Mouse (Mus musculus): ENCODE results near the gene Rrp12. TPM values are rescaled to one million over a fixed set of nuclear protein-coding genes. Genes with fewer than 3 reads are reported as not detected.

Rrp12 gene
- total RNA-seq, 2 experiments from 2014 or later, result 10.4 to 18.9 TPM

DNA sequence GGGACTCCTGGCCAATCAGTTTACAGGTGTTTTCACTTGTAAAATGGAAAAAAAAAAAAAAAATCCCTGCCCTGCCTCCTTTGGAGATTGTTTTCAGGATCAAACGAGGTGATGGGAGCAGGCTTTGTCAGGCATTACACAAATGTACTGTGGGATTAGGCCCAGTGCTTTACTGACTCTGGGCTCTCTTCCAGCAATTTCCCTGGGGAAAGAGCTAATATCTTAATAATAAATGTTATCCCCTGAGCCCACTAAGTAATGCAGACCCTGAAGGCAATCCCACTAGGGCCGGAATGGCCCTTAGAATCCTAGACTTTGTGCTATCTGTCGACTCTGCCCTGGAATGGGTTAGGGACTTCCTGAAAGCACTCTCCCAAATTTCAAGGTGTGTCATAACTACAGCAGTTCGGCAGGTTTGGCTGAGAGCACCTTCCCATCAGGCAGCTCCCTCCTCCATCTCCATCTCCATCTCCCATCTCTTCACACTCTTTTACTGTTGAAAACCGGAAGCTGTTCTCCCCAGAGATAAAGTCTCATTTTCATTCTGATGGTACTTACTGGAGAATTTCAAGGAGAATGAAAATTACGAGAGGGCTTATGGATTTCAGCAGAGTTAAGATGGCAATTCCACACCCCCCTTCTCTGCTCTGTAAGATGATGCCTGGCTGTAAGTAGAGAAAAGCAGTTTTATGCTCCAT is 45.8 kb downstream of the Rrp12 start:
- ATAC-seq (replicated peaks; ENCODE audit: poor library complexity), result no peak

DNA sequence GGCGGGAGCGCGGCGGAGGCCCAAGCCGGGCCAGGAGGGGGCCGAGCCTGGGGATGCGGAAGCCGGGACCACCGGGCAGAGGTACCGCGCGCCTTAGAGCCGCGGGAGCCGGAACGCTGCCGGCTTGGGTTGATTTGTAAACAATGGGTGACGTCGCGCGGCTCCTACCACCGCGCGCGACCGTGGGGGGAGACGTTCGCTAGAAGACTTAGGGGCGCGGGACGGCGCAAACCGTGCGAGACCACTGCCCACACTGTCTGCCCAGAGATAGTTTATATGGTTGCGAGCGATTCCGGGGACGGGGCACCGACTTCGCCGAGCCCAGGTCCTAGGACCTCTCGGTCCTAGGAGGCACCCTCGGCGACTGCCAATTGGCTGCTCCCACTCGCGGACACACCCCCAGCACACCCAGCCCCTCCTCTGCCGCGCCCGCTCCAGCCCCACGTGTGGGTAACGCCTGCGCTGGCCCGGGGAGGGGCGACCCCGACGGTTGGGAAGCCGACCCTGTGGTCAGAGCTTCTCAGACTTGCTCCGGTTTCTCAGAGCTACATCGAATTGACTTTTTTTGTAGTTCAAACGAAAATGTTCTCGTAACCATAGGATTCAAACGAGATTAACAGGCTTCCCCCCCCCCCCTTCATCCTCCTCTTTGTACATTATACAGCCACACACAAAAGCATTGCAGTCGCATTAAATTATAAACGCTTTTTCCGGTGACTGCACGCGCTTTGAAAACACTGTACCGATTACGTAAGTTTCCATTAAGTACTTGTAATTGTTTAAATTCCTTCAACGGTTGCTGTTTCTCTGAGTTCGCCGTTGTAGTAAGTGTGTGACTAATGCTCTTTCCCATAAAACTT is 47.8 kb downstream of the Rrp12 start, which contains the start of gene Frat2:
Frat2 (minus strand) TSS at position 141 of the 860 bp plus-strand sequence.
- peak; percentile 85 for ATAC-seq (replicated peaks; ENCODE audit: poor library complexity)

DNA sequence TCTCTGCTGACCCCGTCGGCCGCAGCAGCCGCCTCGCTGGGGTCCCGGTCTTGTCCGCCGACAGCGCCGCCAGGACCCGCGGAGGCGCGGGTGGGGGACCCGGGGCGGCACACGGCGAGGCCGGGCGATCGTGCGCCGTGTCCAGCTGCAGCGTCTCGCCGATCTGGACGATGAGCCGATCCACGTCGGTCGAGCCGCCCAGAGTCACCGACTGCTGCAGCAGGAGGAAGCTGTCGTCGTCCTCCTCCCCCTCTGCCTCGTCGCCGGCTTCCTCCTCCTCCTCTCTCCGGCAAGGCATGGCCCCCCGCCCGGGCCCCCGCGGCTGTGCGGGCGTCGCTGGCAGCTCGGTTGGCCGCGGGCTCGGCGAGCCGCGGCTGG is 48.4 kb downstream of the Rrp12 start:
- ATAC-seq (replicated peaks; ENCODE audit: poor library complexity), result peak; percentile 22

DNA sequence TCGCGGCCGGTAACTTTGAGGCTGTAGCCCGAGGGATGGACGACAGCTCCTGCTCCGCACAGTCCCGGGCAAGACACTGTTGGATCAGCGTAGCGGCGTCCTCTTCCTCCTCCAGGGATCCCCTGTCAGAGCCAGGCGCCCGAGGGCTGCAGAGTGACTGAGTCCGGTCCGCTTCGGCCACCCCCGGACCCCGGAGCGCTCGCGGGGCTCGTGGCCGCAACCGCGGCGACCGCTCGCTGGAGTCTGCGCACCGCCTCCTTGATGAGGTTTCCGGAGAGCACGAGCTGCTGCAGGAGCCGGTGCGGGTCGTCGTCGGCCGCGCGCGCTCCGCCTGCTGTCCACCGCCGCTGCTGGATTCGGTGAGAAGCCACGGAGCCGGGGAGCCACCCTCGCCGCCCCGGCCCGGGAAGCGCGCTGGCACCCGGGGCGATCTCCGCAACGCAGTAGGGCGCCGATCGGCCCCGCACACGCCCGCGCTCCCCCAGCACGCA is 48.8 kb downstream of the Rrp12 start:
- no peak for ATAC-seq (replicated peaks; ENCODE audit: poor library complexity)

DNA sequence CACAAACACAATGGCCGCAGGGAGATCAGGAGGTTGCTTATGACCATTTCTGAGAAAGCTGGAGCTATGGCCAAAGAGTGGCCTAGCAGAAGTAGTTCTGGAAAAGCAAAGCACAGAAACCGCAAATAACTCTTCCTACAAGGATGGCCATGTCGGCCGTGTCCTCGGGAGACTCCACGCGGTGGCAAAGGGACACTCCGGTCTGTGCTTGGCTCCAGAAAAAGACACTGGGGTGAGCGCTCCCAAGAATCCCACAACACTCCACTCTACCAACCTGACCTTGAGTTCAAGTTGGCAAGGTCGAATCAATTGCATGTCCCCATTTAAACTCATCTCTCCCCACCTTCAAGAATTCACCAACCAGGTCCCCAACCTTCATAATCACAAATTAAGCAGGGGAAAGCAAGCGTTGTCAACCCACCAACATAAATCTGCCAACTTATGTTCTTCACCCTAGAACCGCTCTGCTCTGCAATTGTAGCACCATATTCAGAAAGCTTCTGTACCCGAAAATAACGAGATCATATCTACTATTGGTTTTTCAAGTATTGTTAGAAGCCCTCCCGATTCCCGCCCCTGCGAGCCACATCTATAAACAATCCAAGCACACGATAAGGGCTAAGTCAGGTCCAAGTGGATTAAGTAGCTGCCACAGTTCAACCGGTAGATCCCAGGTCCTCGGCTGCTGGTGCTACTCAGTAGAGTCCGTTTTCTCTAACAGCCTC is 49.4 kb downstream of the Rrp12 start:
- no peak for ATAC-seq (replicated peaks; ENCODE audit: poor library complexity)

DNA sequence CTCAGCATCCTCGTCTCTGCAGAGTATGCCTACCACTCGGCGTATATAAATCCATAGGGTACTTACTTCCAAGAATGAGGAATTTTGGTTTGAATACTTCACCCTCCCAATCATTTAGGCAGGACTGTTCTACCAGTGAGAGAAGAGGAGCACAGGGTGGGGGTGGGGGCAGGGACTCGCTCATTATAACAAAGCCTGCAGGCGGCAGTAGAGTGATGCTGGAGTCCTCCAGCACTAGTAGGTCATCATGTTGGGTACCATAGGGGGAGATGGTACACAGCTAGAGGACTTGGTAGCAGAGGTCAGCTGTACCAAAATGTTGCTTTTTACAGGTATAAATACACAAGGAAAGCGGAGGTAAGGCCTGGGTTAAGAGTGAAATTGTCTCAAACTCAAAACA is 51.6 kb downstream of the Rrp12 start:
- ATAC-seq (replicated peaks; ENCODE audit: poor library complexity), result peak; percentile 22; the same call in 1 of the 2 replicates

DNA sequence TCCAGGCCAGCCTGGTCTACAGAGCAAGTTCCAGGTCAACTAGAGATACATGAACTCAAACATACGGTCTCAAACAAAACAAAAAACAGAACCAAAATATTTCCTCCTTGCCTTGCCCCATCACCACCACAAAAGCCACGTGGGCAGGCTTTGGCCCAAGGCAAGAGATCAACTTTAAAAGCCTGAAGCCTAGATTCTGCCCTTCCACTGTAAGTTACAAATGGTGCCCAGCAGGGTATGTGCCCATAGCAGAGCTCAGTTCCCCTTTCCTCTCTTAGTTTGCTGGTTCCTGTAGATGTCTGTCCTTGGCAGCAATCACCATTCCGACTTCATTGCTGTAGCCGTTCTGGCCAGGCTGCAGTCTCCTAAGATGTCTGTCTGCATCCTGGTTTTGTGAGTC is 53.3 kb downstream of the Rrp12 start:
- peak; percentile 53 for ATAC-seq (replicated peaks; ENCODE audit: poor library complexity)

DNA sequence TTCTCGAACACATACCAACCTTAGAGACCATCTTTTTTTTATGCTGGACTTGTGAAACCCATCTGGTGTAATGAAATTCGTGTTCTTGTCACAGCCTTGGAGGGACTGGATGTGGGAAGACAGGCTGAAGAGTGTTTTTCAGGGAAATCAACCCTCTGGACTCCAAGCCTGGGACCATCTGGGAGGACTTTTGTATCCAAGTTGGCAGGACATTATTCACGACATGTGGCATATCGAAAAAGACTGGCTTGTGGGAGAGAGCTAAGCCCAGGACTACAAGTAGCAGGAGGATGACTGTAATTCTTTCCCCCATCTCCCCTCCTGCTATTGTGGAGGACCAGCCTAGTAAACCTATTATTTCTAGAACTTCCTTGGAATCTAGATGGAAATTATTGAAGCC is 53.8 kb downstream of the Rrp12 start:
- ATAC-seq (replicated peaks; ENCODE audit: poor library complexity), result no peak

DNA sequence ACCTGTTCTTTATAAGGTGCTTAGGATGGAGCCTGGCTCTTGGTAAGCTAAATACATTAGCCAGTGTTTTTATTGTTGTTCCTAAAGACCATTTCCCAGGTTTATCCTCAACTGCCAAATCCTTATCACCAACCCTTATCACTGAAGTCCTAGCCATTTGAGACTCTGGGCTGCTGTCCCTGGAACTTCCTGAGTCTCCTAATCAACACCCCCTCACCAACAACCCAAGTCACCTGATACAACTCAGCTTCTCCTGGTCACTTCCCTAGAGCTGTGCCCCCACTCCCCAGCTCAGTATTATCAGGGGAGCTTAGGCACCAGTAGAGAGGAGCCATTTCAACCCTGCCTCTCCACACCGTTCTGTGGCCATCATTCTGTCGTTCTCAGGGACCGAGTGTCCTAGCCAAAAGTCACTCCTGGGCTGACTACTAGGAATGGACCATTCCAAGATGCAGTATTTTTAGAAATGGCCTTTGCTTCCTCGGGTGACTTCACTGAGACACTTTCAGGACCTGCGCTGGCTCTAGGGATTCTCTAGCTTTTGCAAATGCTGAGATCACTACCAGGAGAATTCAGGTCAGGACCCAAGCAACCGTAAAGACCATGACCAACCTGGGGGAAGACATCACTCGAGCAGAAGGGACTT is 54.7 kb downstream of the Rrp12 start:
- ATAC-seq (replicated peaks; ENCODE audit: poor library complexity), result no peak

DNA sequence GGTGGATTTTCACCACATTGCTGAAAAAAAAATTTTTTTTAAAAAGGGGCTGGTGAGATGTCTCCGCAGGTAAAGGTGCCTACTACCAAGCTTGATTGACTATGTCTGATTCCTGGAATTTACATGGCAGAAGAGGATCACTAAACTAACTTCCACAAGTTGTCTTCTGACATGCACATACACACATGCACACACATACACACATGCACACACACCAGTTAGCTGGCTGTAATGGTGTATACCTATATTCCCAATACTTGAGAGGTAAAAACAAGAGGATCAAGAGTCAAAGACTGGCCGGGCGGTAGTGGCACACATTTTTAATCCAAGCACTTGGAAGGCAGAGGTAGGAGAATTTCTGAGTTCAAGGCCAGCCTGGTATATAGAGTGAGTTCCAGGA is 56.3 kb downstream of the Rrp12 start:
- no peak for ATAC-seq (replicated peaks; ENCODE audit: poor library complexity)

DNA sequence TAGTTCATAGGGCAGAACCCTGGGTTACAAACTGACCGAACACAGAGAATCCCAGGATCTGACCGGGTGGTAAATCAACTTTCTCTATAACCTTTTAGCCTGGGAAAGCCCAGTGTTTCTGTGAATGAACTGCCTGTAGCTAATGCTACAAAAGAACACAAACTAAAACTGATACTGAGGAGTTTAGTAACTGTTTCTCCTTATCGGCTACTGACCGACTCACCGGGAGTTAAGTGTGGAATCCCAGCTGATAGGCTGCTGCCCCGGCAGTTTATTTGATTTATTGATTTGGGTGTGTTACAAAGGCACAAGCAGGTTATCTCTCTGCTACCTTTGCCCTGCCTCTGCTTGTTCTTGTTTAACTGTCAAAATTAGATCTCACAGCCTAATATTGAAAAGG is 57.2 kb downstream of the Rrp12 start:
- peak; percentile 23 for ATAC-seq (replicated peaks; ENCODE audit: poor library complexity)

DNA sequence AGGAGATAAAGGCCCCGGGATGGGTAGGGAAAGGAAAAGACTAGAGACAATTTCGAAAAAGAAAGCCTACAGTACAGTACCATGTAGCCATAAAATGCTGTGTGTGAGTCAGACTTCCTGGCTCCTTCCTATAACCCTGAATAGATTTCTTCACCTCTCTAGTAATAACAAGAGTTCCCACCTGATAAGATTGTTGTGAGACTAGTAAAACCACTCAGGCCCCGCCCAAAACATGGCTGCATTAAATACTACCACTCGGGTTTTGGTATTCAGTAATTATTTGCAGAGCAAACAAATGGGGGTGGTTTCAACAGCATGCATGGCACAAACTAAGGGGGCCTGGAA is 58.1 kb downstream of the Rrp12 start:
- ATAC-seq (replicated peaks; ENCODE audit: poor library complexity), result peak; percentile 33

DNA sequence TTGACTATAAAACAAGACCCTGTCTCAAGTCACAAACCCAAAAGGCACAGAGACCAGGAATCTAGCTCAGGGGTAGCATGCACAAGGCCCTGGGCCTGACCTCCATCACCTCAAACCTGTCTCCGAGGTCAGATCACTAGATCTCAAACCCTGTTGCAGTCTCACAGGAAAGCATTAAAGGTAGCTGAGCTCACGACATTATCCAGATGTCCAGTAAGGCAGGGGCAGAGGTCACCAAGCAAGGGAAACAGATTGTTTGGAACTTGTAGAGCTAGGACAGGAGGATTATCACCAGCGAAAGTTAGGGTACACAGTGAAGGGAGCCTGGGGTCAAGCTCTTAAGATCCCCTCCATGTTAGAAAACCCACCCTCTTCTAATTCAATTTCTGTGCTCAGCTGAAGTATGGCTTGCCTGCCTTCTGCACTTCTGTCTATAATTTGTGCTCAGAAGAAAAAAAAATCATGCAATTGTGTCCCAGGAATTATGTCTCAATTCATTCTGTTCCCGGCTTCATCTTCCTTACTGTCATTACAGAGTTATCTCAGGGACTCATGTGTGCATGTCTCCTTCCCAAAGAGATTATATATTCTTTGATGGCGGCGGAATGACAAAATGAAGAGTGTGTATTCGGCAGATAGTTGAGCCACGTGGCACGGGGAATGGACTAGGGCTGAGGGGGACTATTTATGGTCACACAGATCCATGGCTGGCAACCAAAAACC is 58.6 kb downstream of the Rrp12 start:
- peak; percentile 32 for ATAC-seq (replicated peaks; ENCODE audit: poor library complexity)

DNA sequence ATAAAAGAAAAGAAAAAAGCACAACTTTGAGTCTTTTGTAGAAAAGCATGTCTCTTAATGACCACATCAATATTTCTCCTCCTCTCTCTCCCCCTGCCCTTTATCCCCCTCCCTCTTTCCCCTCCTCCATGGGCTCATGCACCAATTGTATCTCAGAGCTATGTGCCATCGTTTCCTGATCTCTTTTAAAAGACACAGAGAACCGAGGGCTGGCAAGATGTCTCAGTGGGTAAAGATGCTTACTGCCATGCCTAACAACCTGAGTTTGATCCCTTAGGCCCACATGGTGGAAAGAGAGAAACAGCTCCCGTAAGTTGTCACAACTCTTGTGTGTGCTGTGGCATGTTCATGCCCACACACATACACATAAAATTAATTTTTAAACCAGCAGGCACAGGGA is 59.3 kb downstream of the Rrp12 start:
- no peak for ATAC-seq (replicated peaks; ENCODE audit: poor library complexity)

DNA sequence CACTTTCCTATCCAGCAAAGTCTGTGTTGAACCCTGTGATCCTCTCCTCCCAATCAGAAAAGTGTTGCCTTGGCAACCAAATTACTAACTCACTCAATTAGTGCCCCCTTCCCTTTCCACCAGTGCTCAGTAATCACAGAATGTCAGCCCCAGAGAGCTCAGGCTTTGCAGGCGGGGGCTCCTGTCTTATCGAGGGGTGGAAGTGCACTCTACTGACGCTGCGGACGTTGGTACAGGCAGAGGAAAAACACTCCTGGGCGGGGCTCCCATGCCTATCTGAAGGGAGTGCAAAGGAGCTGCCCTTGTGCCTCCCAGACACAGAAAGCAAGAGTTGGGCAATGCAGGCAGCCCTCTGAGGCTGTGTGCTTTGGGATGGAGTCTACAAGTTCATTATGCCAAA is 60.2 kb downstream of the Rrp12 start:
- ATAC-seq (replicated peaks; ENCODE audit: poor library complexity), result peak; percentile 79

DNA sequence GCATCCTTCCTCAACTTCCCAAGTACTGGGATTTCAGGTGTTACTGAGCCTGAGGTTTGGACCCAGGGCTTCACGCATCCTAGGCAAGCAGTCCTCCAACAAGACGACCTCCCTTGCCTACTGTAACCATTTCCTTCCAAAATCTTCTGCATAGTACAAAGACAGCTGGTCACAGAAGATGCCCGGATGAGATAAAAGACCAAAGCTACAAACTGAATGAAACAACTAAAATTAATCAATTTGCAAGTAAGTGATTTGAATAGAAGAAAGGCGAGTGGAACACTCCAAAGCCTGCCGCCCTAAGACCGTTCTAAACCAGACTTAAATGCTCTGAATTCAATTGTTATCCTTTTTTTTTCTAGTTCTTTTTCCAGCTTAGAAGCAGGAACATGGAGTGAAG is 60.6 kb downstream of the Rrp12 start:
- ATAC-seq (replicated peaks; ENCODE audit: poor library complexity), result no peak

DNA sequence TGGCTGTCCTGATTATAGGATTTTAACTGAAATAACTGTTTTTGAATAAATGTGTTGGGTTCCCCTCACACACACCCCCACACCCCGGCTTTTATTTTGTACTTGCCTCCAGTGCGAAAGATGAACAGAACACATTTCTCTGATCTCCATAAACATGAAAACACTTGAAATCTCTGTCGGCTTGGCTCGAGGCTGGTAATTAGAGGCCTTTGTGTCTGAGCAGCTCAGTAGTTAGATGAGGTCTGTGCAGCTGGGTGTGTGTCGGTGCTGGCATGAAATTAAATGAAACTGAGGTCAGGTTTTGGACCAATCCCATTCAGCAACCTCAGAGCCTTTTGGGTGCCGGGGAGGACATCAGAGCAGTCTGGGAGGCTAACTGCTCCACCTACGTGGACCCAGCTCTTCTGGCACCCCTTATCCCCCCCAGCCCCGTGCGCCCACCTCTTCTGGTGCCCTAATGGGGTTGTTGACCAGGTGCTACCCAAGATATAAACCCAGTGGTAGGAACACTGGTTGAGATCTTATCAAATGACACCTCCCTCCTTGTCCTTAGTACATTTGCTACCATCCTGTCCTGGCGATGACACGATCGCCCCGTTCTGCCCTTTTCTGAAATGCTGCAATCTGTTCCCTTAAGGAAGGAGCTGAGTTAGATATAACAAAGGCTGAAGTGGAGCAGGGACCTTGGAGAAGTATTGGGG is 63.3 kb downstream of the Rrp12 start:
- no peak for ATAC-seq (replicated peaks; ENCODE audit: poor library complexity)

DNA sequence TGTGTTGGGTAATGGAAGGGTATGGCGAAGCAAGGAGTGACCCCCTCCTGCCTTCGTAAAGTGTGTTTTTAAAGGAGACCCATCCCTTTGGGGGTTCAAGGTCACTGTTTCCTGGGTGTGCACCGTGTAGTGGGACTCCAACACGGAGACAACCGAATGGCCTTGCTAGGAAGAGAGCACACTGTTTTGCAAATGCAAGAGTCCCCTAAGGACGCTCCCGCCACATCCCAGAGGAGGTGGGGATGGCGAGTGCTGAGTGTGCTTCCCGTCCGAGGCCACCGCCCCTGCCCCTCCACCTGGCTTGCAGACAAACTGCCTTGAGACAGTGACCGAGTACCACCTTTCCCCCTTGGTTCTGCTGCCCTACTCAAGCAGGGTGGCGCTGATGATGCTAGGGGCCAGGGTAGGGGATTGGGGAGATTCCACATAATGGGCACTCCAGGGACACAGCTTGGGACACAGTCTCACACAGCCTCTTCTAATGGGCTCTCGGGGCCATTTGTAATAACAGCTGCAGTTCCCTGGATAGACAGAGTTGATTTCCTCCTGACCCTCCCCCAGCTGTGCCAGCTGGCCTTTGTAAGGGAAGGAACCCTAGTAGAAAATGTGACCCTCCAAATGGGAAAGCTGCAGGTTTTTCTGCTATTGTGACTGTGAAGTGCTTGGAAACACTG is 64.1 kb downstream of the Rrp12 start:
- no peak for ATAC-seq (replicated peaks; ENCODE audit: poor library complexity)

DNA sequence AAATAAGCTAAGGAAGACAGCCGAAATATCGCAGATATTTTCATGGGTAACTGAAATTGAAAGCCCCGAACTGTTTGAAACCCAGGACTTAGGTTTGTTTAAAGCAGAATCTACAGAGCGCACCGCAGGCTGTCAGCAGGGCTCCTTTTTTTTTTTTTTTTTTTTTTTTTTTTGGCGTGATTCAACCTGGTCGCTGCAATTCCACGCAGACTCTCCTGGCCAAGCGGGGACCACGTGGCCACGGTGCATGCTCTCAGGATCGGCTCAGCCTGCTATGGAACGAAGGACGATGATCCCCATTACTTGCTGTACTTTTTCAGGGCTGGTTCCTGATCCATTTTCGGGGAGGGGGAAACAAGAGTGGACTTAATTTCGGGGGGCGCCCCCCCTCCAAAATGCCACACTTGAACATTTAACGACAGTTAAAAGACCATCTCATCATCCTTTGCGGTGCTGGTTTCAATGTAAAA is 64.8 kb downstream of the Rrp12 start:
- ATAC-seq (replicated peaks; ENCODE audit: poor library complexity), result no peak
